In genomic region chr11:67080168-67080567, GRCm38 (mm10) we compare ENCODE assay signal across 8 mouse cellular contexts. TPM values are rescaled to one million over a fixed set of nuclear protein-coding genes. Genes with fewer than 3 reads are reported as not detected.
A peak's percentile ranks its signal among the peaks of the same experiment; 100 is the strongest.
DNase-seq lines count a peak whose midpoint lies in the region; ATAC-seq lines count a peak whose summit lies in the region.

No protein-coding gene starts in this region.

- intact Hi-C loops in gastrocnemius, postnatal 14 days (cut with DNase I; ENCODE audit: low total_unique reads), result loop anchor here (5.0 kb wide), 1 partner anchor 173 kb away; no protein-coding TSS in a partner anchor

- H3K4me3 ChIP-seq in lung, embryonic 15.5 days, result no peak overlapping the region

- no peaks in the 10 kb centered on the region for H3K36me3 ChIP-seq in lung, embryonic 15.5 days

- H3K9ac ChIP-seq in lung, embryonic 15.5 days, result no peak overlapping the region

- peaks cover 21% of the 10 kb centered on the region for H3K27me3 ChIP-seq in lung, embryonic 15.5 days

- peak; percentile 44; the same call in 1 of the 2 replicates for ATAC-seq in lung, embryonic 15.5 days (ENCODE audit: borderline replicate concordance, extremely low read depth, low FRiP score, low TSS enrichment)

- H3K4me1 ChIP-seq in lung, embryonic 15.5 days, result no peaks in the 10 kb centered on the region

- no peaks in the 10 kb centered on the region for H3K9me3 ChIP-seq in lung, embryonic 15.5 days

- no peak overlapping the region for H3K27ac ChIP-seq in lung, embryonic 15.5 days

- H3K4me2 ChIP-seq in lung, embryonic 15.5 days, result no peak overlapping the region

- WGBS in lung, embryonic 15.5 days, result 7% methylated on average over 3 of the region's 3 CpGs

- peak; percentile 58 for DNase-seq in gastrocnemius, adult 18-20 months (ENCODE audit: low spot score)
- DNase-seq in gastrocnemius, postnatal 25 days, result no peak
- peak; percentile 82 for DNase-seq in NIH3T3 (ENCODE audit: low read depth)
- DNase-seq in cerebellum, adult 8-10 months, result peak; percentile 63
- peak; percentile 59 for DNase-seq in gastrocnemius, postnatal 14 days
- peak; percentile 54 for DNase-seq in kidney, postnatal 14 days
- peak; percentile 18 for DNase-seq in retina, adult 2 months (ENCODE audit: low read depth, low spot score)

RNA-seq across cellular contexts. Expression of gene Myh3, which starts 2.1 kb away (rescaled TPM):
- 10 to 100 TPM in 1 of 2 experiments, 1 to 10 TPM in 1; 9.5 to 15.9 TPM for total RNA-seq in gastrocnemius, adult 18-20 months (2021)
- 10 to 100 TPM; 11.9 to 13.1 TPM for total RNA-seq in gastrocnemius, postnatal 25 days (2021)
- 10 to 100 TPM; 33.8 to 49.2 TPM for total RNA-seq in gastrocnemius, postnatal 14 days (2021)
- 0.59 and 1.9 TPM in 2 replicates for polyA plus RNA-seq in lung, embryonic 15.5 days (2015; fragmentation: Nextera tagmentation; extraction: Ambion mirVana)

RNA-seq across cellular contexts. Expression of gene Sco1, which starts 27.7 kb away (rescaled TPM):
- 1 to 10 TPM; 7.0 to 7.7 TPM for total RNA-seq in gastrocnemius, adult 18-20 months (2021)
- 1 to 10 TPM; 7.2 to 7.3 TPM for total RNA-seq in gastrocnemius, postnatal 25 days (2021)
- total RNA-seq in gastrocnemius, postnatal 14 days (2021), result 1 to 10 TPM; 8.5 to 8.6 TPM
- 17.2 TPM in 2 replicates for polyA plus RNA-seq in lung, embryonic 15.5 days (2015; fragmentation: Nextera tagmentation; extraction: Ambion mirVana)

RNA-seq across cellular contexts. Expression of gene Adprm, which starts 27.8 kb away (rescaled TPM):
- total RNA-seq in gastrocnemius, adult 18-20 months (2021), result 1 to 10 TPM; 6.5 to 8.2 TPM
- 1 to 10 TPM; 6.9 to 8.9 TPM for total RNA-seq in gastrocnemius, postnatal 25 days (2021)
- 1 to 10 TPM; 5.6 to 7.8 TPM for total RNA-seq in gastrocnemius, postnatal 14 days (2021)
- polyA plus RNA-seq in lung, embryonic 15.5 days (2015; fragmentation: Nextera tagmentation; extraction: Ambion mirVana), result 25.7 and 28.5 TPM in 2 replicates

RNA-seq across cellular contexts. Expression of gene Tmem220, which starts 55.2 kb away (rescaled TPM):
- total RNA-seq in gastrocnemius, adult 18-20 months (2021), result 1 to 10 TPM in 1 of 2 experiments, under 1 TPM in 1; 0.83 to 1.0 TPM
- under 1 TPM; 0.28 to 0.96 TPM for total RNA-seq in gastrocnemius, postnatal 25 days (2021)
- 1 to 10 TPM; 1.0 TPM for total RNA-seq in gastrocnemius, postnatal 14 days (2021)
- polyA plus RNA-seq in lung, embryonic 15.5 days (2015; fragmentation: Nextera tagmentation; extraction: Ambion mirVana), result 1.8 and 2.2 TPM in 2 replicates
